Mouse (Mus musculus) olfactory bulb, adult 2 months (tissue): ENCODE results near the gene Rabl3.

ENCODE experiments used
- CTCF ChIP-seq: fragments of 200-500 bp; IDR thresholded peaks from 2 replicates; pipeline ENCODE4 v1.5.1; 2012; ENCODE audit warnings: low read depth, mild to moderate bottlenecking, low read length, moderate library complexity; ENCODE audit not compliant: insufficient read depth
- POLR2A ChIP-seq: fragments of 200-500 bp; IDR thresholded peaks from 2 replicates; pipeline ENCODE4 v1.6.1; 2012; ENCODE audit warnings: mild to moderate bottlenecking, low read depth, low read length, moderate library complexity; ENCODE audit not compliant: insufficient read depth

DNA sequence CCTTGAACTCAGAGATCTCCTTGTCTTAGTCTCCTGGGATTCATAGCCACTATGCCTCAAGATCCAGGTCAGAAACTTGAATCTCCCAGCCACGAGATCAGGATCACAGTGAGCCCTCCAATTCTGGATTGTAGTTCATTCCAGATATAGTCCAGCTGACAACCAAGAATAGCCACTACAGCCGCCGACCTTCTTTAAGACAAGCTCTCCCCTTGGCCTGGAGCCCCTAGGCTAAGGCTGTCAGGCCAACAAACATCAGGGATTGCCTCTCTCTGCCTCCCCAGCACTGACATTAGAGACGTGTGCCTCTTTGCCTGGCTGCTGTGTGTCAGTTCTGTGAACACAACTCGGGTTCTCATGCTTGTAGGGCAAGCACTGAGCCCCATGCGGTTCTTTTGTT, 1.1 kb downstream of the Rabl3 start:
- no peak for TF ChIP-seq POLR2A
- TF ChIP-seq CTCF = no peak
